Mouse (Mus musculus) urinary bladder, postnatal 25 days (tissue): ENCODE results near the gene Card10.

Experiments used
- DNase-seq: peaks from one replicate; pipeline ENCODE4 v3.0.0; 2022; ENCODE audit warnings: low spot score

Gene Card10

DNA sequence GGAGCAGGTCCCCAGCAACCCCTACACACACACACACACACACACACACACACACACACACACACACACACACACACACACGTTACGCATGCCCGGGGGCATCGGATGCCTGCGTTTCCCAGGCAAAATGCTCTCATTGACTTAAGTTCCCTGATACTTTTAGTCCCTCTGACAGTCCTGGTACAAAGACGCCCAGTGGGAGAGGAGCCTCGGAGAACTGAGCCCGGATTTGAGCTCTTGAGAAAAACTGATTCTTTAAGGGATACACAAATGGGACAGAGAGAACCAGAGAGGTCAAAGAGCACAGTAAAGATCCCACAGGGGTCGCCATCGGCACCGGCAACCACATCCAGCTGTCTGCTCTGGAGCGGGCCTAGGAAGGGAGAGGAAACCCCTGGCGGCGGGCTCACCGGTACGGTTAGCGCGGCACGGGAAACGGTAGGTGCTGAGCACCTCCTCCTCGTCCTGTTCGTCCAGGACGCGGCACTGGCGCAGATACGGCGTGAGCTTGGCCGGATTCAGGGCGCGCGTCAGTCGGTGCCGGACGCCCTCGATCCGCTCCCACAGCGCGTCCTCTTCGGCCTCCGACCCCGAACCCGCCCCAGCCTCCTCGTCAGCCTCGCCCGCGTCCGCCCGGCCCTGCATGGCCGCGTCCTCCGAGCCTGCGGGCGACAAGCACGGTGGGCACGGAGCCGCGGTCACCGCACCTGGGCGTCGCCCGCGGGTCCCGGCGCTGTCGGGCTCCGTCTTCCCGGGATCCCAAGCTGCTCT, 686 bp downstream of the Card10 start:
- no peak for DNase-seq

DNA sequence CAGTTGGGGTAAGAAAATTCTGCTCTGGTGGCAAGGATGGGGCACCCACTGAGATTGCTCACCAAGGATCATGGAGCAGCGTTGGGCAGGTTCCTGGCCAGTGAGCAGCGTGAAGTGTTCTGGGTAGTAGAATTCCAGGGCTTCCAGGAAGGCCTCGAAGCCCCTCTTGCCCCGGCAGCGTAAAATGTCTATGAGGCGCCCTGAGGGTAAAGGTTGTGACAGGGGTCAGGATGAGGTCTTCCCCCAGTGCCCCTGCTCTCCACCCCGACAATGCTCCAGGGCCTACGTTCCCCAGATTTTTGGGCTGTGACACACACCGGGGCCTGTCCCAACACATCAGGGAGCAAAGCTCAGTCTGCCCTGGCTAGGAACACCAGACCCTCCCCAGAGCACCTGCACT, 1.3 kb downstream of the Card10 start:
- no peak for DNase-seq

DNA sequence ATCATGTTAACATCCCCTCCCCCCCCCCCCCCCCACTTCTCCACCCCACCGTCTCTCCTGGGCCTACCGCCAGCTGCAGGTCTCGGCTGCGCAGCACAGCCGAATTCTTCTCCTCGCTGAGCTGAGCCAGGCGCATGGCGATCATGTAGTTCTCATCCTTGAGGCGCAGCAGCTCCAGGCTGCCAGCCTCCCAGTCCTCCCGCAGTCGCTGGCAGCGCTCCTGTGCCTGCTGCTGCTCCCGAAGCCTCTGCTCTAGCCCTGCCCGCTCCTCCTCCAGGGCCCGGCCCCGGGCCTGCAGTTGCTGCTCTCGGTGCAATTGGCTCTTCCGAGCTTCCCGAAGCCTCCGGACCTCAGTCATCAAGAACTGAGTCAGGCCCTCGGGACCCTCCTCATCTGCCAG, 3.8 kb downstream of the Card10 start:
- DNase-seq = no peak

DNA sequence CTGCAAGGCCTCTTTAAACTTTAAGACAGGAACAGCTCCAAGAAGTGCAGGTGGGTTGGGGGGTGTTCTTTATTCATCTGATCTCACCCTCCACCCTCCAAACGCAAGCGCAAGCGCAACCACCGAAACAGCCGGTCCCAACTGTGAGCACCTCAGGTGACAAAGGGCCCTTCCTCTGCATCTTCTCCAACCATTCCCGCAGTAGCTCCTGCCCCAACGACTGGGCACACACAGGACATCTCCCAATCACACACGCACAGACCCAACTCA, 5.8 kb downstream of the Card10 start:
- no peak for DNase-seq

DNA sequence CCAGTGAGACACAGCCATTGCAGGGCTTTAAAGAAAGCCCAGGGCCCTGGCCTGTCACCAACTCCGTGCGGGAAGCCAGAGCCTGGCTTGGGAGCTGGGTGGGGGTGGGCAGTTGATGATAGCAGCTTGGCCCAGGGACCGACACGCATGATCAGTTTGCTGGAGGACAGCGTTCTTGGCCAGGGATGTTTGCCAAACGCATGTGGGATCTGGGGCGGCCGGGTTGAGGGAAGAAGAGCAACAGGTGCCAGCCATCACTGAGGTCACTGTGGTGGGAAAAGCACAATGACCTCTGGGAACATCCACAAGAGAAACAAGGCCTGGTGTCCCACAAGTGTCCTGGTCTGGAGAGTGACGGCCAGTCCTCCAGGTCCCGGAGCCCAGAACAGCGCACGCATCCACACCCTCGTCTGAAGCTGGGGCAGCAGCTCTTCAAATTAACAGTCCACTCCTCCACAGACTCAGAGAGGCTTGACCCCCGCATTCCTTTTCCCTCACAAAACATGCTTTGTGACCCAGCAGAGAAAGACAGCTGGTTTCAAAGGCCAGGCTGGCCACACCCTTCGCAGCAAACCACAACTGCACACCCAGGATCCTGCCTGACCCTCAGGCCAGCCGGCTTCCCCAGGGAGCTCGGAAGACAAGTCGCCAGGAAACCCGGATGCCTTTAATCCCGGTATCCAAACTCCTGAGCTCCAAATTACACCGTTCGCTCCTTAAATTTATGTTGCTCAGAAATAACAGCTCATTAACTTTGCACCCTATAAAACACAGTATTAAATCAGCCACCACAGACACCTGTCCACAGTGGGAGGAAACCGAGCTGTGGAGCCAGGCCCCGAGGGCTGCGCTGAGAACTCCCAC, 6.4 kb downstream of the Card10 start:
- no peak for DNase-seq

DNA sequence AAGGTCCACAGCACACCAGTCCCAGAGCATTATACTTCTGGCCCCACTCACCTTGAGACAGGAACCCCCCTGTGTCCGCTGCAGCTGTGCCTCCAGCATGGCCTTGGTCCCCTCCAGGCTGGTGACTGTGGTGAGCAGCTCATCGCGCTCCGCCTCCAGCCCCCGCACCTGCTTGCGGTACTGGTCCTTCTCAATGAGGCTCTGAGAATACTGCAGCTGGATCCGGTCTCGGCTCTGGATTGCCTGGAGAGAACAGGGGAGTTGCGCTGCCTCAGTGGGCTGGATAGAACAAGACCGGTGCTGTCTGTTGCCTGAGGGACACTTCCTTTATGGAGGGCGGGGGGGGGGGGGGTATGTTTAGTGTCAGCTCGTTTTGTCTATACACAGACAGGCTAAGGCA, 11.9 kb downstream of the Card10 start:
- DNase-seq = no peak

DNA sequence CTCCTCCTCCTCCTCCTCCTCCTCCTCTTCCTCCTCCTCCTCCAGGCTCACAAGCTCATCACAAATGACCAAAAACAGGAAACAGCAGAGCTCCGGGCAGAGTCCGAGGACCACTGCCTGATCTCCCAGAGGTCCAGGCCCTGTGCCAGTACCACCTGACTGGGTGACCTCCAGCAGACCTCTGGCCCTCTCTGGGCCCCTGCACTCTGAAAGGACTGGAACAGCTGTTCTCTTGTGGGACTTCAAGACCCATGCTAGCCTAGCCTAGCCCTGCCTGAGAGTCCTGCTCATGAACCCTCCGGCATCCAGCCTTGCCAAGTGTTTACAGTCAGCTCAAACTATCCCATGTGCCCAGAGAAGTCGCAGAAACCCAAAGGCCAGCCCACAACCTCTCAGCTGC, 12.4 kb downstream of the Card10 start:
- no peak for DNase-seq

DNA sequence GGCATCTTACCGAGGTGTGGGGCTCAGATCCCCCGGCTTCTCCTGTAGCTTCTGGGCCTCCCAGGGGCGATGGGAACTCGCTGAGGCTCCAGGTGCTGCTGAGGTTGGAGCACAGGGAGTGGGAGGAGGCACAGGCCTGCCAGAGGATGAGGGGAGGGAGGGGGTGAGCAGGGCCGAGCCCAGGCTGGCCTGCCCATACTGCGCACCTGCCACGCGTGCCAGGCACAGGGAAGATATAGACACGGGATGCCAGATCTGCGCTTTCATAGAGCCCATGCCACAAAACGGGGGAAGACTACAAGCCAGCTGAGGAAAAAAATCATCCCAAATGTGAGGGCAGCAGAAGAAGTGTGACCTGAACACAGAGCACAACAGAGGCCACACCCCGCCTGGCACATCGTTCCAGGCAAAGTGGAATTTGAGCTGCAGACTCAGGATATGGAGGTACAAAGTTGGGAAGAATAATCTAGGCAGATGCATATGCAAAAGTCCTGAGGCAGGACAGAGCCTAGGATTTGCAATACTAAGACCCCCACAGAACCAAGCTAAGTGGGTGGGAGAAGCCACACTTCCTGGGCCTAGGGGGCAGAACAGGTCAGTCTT, 13.0 kb downstream of the Card10 start:
- no peak for DNase-seq

DNA sequence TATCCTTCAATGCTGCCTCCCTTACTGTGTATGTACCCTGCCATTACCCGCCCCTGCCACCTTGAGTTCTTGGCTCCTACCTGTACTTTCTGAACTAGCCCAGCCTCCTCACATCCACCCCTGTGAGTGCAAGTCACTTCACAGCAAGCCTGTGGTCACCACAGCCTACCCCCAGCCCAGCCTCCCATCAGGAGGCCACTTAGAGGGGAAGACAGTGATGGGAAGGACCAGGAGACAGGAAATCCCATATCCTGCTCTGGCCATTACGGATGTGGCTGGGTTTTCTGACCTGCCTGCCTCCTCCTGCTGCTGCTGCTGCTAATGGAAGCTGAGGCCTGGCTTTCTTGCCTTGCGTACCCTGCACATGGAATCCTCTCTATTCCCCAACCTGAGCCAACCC, 14.8 kb downstream of the Card10 start:
- no peak for DNase-seq

DNA sequence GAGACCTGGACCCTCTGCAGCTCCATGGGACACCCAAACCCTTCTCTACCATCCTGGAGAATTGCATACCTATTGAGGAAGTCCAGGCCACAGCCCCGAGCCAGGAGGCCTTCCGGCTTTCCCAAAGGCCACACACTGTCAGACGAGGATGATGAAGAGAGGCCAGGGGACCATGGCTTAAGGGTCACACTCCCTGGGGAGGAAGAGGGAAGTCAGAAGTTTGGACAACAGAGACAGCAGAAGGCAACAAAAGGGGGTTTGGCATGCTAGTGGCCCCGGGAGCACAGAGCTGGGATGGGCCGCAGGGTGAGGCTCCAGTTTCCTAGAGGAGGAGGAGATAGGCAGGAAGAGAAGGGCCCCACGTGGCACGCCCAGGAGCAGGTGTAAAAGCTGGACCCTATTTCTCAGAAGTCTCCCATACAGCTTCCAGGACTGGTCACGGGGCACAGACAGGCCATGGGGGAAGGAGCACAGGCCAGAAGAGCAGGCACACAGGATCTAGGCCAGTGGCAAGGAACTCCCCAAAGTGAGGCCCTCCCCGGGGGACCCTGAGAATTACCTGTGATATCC, 15.5 kb downstream of the Card10 start:
- DNase-seq = no peak

DNA sequence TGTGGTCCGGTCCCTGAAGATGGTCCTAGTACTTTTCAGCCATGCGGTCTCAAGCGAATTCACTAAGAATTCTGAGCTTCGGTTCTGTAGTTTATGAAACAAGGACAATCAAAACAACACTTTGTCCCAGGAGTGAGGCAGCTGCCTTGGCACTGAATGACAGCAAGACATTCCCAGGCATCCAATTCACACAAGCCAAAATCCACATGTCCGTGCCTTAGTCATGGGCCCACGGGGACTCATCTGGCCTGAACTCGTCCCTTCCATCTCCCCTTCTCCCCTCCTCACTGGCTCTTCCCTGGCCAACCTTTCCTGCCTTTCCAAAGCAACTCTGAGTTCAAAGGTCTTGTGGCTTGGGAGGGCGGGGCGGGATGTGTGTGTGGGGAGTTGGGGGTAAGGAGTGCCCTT, 16.4 kb downstream of the Card10 start:
- DNase-seq = no peak

DNA sequence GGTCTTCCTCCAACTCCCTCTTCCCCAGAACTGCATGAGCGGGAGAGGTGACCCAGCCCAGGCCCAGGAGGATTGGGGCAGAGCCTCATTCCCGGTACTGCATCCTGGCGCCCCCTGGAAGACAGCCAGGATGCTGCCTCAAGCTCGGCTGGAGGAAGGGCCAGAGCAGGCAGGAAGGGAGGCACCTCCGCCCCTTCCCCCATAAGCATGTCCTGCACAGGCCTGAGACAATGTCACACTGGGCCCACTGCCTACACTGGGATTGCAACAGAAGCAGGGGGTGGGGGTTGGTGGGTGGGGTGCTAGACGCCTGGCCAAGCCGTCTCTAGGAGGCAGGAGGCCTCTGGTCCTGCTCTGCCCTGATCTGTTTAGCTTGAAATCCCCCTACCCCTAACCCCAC, 16.9 kb downstream of the Card10 start:
- no peak for DNase-seq

DNA sequence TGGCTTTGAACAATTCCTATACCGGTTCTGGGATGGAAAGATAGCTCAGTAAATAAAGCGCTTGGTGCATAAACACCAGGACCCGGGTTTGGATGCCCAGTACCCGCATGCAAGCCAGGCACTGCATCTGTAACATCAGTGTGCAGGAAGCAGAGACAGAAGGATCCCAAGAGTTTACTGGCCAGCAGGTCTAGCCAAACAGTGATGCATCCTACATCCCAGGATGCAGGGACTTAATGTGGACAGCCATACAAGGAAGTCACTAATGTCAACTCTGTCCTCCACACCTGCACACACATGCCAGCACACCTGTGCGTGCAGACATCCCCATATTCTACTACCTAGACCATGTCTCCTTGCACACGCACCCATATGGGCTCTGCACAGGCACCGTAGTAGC, 17.6 kb downstream of the Card10 start:
- no peak for DNase-seq

DNA sequence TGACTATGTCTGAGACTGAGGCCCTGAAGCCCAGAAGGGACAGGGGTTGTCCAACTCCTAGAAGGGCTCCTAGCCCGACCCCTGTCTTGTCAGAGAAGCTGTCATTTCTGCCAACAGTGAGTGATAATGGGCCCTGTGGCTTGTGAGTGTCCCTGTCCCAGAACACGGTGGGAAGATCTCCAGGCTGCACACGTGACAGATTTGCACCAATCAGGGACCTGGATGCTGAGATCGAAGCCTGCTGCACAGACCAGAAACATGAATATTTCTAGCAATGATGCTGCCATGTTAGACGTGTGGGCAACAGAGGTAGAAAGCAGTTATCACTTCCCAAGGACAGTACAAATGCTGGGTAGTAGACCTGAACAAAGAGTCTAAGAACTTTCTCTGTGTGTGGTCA, 18.3 kb downstream of the Card10 start:
- no peak for DNase-seq

DNA sequence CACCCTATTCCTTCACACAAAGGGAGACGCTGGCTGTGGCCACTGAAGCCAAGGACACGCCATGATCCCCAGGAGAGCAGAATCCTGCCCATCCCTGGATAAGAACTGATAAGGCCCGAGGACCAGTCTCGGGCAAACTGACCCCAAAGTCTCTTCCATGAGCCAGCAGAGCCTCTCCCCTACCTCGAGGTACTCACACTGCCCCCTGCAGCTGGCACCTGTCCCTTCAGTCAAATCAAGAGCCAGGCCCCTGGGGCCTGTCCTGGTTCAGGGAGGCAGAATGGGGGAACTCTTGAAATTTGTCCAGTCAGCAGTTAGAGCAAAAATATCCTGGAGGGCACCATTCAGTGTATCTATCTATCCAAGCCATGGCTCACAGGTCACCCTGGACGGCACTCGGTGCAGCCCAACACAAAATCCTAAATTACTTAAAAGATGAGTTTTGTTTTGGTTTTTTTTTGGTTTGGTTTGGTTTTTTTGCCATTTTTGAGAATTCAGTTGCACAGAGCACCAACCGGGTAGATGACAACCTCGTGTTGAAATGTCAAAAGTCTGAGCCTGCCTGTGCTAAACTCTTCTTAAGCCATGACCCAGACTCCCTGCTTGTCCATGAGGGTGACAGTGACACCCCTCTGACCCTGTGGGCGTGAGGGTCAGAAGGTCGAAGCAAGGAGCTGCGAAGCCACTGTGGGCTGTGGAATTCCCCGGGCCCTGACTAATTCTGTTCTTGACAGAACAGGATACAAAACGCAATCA, 20.3 kb downstream of the Card10 start:
- no peak for DNase-seq

DNA sequence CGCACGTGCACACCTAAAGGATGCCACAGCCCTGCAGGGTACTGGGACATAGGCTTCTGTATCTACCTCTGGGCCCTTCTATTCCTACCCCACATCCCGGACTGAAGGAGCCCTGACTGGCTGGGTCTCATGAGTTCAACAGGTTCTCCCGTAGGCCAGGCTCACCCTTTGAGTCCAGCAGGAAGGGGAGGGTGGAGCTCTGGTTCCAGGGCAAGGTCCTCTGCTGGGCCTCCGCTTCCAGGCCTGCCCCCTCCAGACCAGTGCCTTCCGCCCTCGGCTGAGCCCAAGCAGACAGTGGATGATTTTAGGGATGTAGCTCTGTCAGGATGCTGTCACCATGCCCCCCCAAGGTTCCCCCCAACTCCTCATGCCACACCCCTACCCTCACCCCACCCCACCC, 21.9 kb downstream of the Card10 start:
- DNase-seq = no peak

DNA sequence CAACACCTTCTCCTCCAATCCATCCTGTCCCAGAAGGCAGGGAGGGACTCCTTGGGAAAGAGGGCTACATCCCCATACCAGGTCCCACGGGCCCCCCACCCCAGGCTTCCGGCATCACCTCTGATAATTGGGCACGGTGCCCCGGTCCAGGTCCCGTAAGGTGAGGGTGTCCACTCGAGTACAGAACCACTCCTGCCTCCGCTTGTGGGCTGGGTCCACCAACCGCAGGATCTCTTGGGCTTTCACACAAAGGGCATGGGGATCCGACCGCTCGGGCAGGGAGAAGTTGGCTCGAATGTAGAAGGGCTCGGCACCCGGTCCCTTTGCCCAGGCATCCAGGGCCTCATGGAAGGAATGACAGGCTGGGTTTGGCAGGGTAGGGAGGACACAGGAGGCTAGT, 22.5 kb downstream of the Card10 start:
- DNase-seq = no peak

DNA sequence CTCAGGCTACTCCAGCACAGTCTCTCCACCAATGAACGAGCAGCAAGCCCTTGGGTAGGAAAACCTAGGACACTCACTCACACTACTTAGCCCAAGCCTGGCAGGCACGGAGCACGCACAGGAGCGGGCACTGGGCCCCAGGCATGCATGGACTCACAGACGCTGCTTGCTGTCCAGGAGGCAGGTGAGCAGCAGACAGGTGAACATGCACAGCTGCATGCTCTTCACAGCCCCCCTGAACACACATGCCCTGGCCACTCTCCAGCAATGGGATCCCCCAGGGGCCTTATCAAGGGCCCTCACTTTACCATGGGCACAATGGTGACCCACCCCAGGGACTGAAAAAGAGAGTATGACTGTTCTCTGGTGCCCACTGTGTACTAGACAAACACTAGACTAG, 23.2 kb downstream of the Card10 start:
- DNase-seq = no peak

DNA sequence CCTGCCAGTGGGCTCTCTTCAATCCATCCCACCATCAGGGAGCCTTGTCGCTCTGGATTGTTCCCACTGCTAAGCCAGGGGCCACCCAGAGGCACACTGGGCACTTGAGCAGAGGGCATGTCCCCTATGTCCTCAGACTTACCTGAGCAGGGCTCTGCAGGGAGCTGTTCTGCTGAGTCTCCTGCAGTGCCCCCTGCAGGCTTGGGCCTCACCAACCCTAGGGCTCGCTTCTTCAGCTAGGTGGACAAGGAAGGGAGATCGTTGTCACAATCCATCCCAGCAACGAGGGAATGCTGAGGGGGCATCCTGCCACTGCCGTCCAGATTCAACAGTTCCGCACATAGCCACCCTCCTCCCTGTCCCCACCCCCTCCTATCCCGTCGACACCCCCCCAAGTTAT, 23.6 kb downstream of the Card10 start:
- DNase-seq = no peak

DNA sequence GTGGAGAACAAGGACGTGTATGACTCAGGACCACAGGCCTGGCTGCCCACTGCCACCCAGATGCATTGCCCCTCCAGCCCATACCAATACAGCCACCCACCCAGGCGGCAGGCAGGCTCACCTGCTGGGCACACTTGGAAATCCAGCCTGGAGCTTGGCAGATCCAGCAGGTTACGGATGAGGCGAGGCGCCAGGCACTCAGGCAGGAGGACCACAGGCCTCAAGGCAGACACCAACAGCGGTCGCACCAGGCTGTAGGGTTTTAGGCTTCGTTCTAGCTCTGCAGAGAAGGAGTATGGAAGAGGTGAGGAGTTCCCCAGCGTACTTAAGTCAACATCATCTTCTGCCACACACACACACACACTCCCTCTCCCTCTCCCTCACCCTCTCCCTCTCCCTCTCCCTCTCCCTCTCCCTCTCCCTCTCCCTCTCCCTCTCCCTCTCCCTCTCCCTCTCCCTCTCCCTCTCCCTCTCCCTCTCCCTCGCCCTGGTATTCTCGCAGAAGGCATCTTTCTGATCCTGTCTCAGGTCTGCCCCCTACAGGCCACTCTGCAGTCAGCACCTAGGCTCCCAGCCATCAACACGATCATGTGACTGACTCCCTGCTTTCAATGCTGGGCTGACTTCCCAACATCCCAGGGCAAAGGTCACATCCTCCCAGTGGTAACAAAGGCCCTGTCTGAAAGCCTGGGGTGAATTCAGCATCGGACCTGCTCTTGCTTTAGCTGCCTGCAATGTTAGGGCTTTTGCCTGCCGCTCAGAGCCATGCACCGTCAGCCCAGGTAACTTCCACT, 24.6 kb downstream of the Card10 start:
- DNase-seq = peak; percentile 70

DNA sequence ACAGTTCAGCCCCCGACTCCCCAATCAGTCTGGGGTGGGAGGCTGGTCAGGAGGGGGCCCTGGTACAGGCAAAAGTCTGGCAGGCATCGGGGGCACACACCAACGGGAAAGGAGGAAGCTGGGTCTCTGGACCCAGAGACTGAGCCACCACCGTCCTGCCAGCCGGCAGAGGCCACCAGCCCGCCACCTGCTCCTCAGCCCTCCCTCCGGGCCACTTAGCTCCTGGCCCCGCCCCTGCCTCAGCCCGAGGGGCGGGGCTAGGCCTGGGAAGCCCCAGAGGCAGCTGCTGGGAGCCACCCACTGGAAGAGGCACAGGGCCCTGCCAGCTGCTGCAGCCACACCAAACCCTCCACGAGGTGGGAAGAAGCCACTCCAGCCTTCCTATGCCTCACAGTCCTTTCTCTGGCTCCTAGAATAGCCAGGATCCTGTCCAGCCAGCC, 29.5 kb downstream of the Card10 start, which contains the start of gene Mfng:
Gene Mfng (minus strand): TSS at position 186 of the 440 bp plus-strand sequence.
- peak; percentile 31 for DNase-seq
